Mouse (Mus musculus) effector memory CD4-positive, alpha-beta T cell, adult 7 months (primary cell): Measurements from ENCODE around the gene Spx. TPM values are rescaled to one million over a fixed set of nuclear protein-coding genes. Genes with fewer than 3 reads are reported as not detected.

Experiments
- polyA plus RNA-seq: library from polyadenylated mRNA; unstranded; fragments of 100-300 nt; shearing (Covaris generic); gene quantifications from one replicate; pipeline ENCODE4 v1.2.1, GENCODE M21; 2017

Gene Spx
- polyA plus RNA-seq: 1.1 TPM

GRCm38 (mm10) chr6:142412906-142413491 is at the start of gene Spx:
Gene Spx (plus strand): TSS chr6:142413441.

GRCm38 (mm10) chr6:142387011-142387754 is 26.1 kb upstream of the Spx start, which contains the start of the genes Recql and Golt1b:
Gene Recql (minus strand): TSS chr6:142387087.
Gene Golt1b (plus strand): TSS chr6:142387221.

Other genes with a start within 250 kb of the Spx start
- 1.4 TPM for gene Slco1a6, start 204.9 kb upstream of the Spx start, polyA plus RNA-seq
- gene Iapp, start 115.0 kb upstream of the Spx start, polyA plus RNA-seq: not detected
- 0.20 TPM for gene Slco1a5, start 90.5 kb upstream of the Spx start, polyA plus RNA-seq
- 17.9 TPM for gene Pyroxd1, start 67.8 kb upstream of the Spx start, polyA plus RNA-seq
- 36.5 TPM for gene Recql, start 26.4 kb upstream of the Spx start, polyA plus RNA-seq
- 36.2 TPM for gene Golt1b, start 26.2 kb upstream of the Spx start, polyA plus RNA-seq
- not detected for gene Gys2, start 59.7 kb downstream of the Spx start, polyA plus RNA-seq
- 26.8 TPM for gene Ldhb, start 94.5 kb downstream of the Spx start, polyA plus RNA-seq
- 5.3 TPM for gene Kcnj8, start 158.2 kb downstream of the Spx start, polyA plus RNA-seq